In genomic region chr3:109411294-109411693, GRCm38 (mm10) we compare ENCODE assay signal across 20 mouse cellular contexts.
DNase-seq lines count a peak whose midpoint lies in the region; ATAC-seq and TF ChIP-seq lines count a peak whose summit lies in the region.
"Had no signal": no experiment of that assay in that cellular context is flagged by ENCODE, and none has a peak within 500 bp of the region (broad histone marks: within the 10 kb centered on the region; RNA-seq: fewer than 3 reads in every experiment).

No protein-coding gene starts in this region.

- peak; percentile 62; the same call in 1 of the 2 replicates for ATAC-seq in lung, embryonic 14.5 days (ENCODE audit: insufficient read depth)
- ATAC-seq: CD4-positive, CD25-positive, alpha-beta regulatory T cell, adult 4 months; forebrain, embryonic 13.5 days; forebrain, postnatal 0 days; intestine, postnatal 0 days had no signal

- H3K4me2 ChIP-seq in lung, embryonic 14.5 days, result no peak overlapping the region
- H3K4me2 ChIP-seq: forebrain, embryonic 13.5 days; heart, embryonic 12.5 days; hindbrain, embryonic 15.5 days had no signal

- no peak overlapping the region for H3K4me3 ChIP-seq in lung, embryonic 14.5 days (ENCODE audit: low read depth, low read length)
- H3K4me3 ChIP-seq: embryonic facial prominence, embryonic 10.5 days; forebrain, embryonic 13.5 days; heart, embryonic 12.5 days; hindbrain, embryonic 10.5 days; hindbrain, embryonic 15.5 days had no signal

- no peaks in the 10 kb centered on the region for H3K27me3 ChIP-seq in lung, embryonic 14.5 days (ENCODE audit: insufficient read depth, low read length)
- H3K27me3 ChIP-seq: forebrain, embryonic 13.5 days; heart, embryonic 12.5 days; hindbrain, embryonic 15.5 days had no signal

- no peaks in the 10 kb centered on the region for H3K36me3 ChIP-seq in lung, embryonic 14.5 days (ENCODE audit: insufficient read depth)
- H3K36me3 ChIP-seq: embryonic facial prominence, embryonic 10.5 days; G1E; heart, embryonic 12.5 days; hindbrain, embryonic 10.5 days; hindbrain, embryonic 15.5 days had no signal

- no peaks in the 10 kb centered on the region for H3K4me1 ChIP-seq in lung, embryonic 14.5 days (ENCODE audit: insufficient read depth)
- H3K4me1 ChIP-seq: embryonic facial prominence, embryonic 10.5 days; forebrain, embryonic 13.5 days; hindbrain, embryonic 15.5 days had no signal

- no peaks in the 10 kb centered on the region for H3K9me3 ChIP-seq in lung, embryonic 14.5 days (ENCODE audit: low read depth, low read length)
- H3K9me3 ChIP-seq: forebrain, embryonic 13.5 days; heart, embryonic 12.5 days; hindbrain, embryonic 10.5 days; hindbrain, embryonic 15.5 days had no signal

- no peak overlapping the region for H3K27ac ChIP-seq in lung, embryonic 14.5 days (ENCODE audit: low read depth)
- H3K27ac ChIP-seq: embryonic facial prominence, embryonic 10.5 days; forebrain, embryonic 13.5 days; hindbrain, embryonic 10.5 days; hindbrain, embryonic 15.5 days had no signal

- DNase-seq in adrenal gland, adult (ENCODE audit: inconsistent age in 2 of 2, low spot score in 1 of 2), result peak; percentile 20 to 56
- no peak for DNase-seq in adrenal gland, postnatal 4 days (ENCODE audit: low spot score in 2 of 2)
- DNase-seq in lung, embryonic 14.5 days, result peak; percentile 62
- DNase-seq in lung, postnatal 14 days, result no peak
- DNase-seq in adrenal gland, postnatal 25 days, result peak; percentile 9
- DNase-seq in layer of hippocampus, postnatal 14 days (ENCODE audit: low spot score in 2 of 2), result no peak
- DNase-seq in right cerebral cortex, postnatal 14 days, result no peak
- DNase-seq: B cell, adult 2 months; cerebellum, adult 2 months; cerebellum, postnatal 10 days; forebrain, postnatal 0 days; gastrocnemius, postnatal 14 days had no signal

- no peak overlapping the region for H3K9ac ChIP-seq in lung, embryonic 14.5 days
- H3K9ac ChIP-seq: forebrain, embryonic 13.5 days; forebrain, postnatal 0 days; heart, embryonic 12.5 days; hindbrain, embryonic 15.5 days had no signal

- 58% methylated on average over 3 of the region's 3 CpGs for WGBS in lung, embryonic 14.5 days

- TF ChIP-seq CTCF in lung, embryonic 14.5 days (IDR thresholded peaks at IDR 0.05; ENCODE audit: low read depth), result no peak

Comparison
In these comparisons a context has a peak if more than half of its experiments do, and no peak if none do; other contexts are left out.
1. DNase-seq: peak in adrenal gland, adult (2 of 2), lung, embryonic 14.5 days (single experiment) and adrenal gland, postnatal 25 days (single experiment); none in adrenal gland, postnatal 4 days (0 of 2), lung, postnatal 14 days (single experiment), layer of hippocampus, postnatal 14 days (0 of 2) and right cerebral cortex, postnatal 14 days (single experiment).